Mouse (Mus musculus) thymus, postnatal 25 days (tissue): ENCODE data around the gene Kcna10.

Experiments used
- DNase-seq: peaks from one replicate; pipeline ENCODE4 v3.0.0; 2022

Gene Kcna10

DNA sequence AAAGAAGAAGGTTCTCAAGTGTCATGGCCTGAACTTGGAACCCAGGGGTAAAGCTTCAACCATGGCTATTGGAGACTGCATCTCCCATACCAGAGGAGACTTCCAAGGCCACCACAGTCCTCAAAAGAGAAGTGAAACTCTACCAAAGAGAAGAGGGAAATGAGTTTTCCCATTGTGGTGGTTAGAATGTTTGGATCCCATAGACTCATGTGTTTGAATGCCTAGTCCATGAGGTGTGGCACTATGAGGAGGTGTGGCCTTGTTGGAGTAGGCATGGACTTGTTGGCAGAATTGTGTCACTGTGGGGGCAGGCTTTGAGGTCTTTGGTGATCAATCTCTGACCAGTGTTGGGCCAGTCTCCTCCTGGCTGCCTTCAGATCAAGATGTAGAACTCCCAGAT is 22.3 kb downstream of the Kcna10 start:
- DNase-seq, result no peak

DNA sequence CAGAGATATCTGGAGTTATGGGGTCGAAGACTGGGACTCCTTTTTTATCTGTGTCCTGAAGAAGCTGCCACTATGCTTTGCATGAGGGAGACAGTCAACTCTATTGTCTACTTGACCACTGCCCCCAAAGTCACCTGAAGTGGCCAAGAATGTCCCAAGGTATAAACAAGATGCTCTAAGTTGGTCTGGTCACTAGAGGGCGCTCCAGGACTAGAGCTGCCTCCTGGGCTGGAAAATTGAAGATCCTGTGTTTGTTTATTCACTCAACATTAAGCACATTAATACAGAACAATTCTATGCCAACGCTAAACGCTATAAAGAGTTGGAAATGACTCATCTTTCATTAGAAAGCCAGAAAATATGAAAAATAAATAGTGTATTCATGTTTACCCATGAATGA is 23.1 kb downstream of the Kcna10 start:
- peak; percentile 65 for DNase-seq

DNA sequence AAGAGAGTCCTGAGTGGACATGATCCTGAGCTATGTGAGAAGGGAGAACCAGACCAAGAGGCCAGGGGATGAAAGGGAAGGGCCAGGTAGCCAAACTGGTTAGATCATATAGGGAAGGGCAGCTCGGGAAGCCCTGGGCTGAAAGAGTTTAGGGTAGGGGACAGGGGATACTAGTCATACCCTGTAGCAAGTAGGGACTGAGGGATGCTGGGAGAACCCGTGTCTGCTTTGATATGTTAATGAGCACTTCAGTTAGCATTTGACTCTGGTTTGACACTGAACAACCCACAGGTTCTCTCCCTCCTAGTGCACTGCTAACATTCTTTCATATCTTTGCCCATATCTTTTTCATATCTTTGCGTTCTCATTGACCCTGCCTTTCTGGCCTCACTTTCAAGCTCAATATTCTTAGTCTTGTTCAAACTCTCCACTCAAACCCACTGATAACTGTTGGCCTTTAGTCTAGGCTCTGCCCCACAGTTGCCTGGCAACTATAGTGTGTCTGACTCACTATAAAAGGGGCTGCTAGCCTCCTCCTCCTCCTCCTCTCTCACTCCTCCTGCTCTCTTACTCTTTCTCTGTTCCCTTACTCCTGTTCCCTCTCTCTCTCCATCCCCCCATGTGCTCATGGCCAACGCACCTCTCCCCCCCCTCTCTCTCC is 23.8 kb downstream of the Kcna10 start:
- DNase-seq, result no peak

DNA sequence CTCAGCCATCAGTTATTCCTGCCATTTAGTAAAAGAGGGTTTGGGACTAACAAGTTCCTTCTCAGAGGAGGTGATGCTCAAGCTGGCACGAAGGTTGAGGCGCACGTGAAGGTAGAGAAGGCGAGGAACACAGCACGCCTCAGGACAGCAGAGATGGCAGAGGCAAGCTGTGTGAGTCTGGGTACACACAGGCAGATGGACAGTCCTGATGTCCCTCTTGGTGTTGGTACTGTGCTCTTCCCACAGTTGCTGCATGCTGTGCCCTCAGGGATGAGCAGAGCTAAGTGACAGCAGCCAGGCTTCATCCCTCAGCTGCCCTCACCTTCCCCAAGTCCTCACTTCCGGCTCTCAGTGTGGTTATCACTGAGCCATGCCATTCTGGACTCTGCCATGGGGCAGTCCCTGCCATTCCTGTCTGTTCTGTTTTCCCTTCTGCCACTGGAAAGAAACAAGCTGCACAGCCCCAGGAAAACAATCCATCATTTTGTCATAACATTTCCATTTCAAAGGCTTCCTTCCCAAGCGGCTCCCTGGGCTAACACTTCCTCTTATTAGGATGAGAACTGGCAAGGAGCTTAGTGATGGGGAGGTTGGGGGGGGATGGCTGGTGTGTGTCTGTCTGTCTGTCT is 24.9 kb downstream of the Kcna10 start:
- no peak for DNase-seq

DNA sequence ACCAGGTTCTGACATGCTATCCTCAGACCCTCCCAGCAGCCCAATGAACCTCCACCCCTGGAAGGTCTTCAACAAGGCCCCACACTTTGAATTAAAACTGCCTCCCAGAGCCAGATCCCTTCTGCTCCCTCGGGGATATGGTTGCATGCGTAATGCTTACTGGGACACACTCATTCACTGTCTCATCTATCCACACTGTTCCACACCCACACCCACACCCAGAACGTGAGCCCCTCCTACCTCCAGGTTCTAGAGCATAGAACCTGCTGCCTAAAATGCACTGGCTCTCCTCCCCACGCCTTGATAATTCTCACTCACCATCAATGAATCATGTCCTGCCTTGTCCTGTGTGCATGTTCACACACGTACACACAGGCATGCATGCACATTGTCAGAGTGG is 31.8 kb downstream of the Kcna10 start:
- DNase-seq, result no peak

DNA sequence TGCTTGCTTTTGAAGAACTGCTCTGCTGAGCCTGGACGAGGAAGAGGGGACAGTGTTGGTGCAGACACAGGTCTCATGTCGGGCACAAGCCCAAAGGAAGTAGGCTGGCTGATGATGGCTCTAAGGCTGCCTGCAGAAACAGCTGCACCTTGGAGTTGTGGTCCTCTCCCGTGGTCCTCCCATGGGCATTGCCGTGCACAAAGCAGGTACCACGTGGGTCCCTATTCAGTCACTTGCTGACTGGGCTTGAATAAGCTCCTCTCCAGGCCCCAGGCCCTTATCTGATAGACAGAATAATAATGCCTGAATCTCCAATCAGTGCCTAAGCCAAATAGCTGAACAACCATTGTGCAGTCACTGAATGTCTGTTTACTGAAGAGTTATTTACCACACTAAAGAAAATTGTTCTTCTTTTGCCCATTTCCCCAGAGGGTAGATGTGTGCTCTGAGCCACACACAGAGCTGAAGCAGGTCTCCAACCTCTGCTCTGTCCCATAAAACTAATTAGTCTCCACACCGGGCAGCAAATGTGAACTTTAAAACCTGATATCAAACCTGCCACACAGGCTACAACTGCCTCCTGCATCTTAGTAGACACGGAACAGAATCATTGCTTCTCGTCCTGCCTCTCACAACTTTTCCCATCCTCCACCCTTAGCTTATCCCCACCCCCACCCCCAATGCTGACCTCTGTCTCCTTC is 33.7 kb downstream of the Kcna10 start:
- no peak for DNase-seq

DNA sequence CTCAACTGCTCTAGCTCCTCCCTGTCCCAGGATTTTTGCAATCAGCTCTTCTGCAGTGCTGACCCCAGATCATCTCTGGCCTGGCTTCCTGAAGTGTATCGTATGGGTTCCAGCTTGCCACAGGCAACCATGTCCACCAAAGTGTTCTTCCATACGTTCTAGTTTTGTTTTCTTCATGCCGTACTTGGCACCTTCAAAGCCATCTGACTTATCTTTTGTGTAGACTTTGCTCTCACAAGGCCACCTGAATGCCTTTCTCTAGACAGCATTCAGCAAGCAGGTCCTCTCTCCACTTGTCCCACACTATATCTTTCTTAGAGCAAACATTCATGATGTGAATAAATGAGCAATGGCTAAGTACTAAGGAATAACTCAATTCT is 34.2 kb downstream of the Kcna10 start:
- DNase-seq, result no peak

DNA sequence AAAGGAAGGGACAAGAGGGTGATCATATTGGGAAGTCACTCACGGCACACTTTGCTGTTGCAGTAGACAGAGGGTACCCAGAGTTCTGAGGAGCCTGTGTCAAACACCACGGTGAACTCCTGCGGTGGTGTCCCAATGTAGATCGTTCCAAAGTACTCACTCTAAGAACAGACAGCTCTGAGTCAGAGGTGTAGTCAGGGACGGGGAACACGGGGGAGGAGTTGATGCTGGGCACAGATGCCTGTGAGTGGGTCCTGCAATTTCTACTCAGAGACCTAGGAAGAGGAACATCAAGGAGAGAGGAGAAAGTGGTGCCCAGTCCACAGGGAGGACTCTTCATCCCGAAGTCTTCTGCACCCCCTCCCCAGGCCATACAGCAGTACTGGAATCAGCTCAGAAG is 35.7 kb downstream of the Kcna10 start:
- no peak for DNase-seq

DNA sequence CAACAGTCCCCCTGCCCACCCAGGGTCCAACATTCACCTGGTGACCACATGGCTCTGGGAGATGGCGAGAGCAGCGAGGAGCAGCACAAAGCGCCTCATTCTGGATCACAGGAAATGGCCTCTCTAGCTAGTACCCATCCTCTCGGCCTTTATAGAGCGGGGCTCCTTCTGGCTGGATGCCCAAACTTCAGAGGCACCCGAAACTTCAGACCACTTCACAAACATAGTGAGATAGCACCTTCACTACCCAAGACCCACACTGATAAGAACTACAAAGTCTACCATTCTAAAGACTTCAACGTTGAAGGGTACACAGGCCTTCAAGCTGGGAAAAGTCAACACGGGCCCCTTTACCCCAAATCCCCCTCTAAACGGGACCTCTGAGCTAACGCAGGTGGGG is 38.8 kb downstream of the Kcna10 start, which contains the start of gene Cym:
TSS of gene Cym (minus strand) at position 125 of the 400 bp plus-strand sequence.
- no peak for DNase-seq

DNA sequence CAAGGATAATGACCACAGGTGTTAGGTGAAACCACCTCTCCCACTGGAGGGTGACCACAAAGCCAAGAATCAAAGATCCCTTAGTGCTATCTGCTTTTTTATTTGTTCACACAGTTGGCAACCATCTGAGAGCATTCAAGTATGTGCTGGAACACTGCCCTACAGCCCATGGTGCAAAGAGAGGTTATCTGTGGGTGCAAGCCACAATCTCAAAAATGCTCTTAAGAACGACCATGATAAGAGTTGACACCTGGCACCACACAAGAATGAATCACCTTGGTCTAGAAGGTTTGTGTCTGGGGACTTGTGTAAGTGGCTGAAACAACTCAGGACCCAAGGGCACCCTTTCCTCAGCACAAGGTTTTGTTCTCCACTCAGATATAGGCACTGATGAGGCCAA is 40.4 kb downstream of the Kcna10 start:
- no peak for DNase-seq

DNA sequence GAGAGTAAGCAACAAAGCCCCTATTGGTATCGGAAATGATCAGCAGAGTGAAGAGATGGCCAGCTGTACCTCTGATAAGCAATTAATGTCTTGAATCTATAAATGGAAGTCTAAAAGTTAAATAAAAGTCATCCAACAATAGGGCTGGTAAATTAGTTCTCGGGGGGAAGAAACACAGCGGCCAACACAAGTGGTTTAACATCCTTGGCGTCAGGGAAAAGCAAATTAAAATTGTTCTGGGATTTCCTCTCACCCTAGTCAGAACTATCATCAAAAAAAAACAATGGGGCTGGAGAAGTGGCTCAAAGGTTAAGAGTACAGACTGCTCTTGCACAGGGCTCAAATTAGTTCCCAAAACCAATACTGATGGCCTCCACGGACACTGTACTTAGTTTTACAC is 43.0 kb downstream of the Kcna10 start:
- DNase-seq, result no peak

DNA sequence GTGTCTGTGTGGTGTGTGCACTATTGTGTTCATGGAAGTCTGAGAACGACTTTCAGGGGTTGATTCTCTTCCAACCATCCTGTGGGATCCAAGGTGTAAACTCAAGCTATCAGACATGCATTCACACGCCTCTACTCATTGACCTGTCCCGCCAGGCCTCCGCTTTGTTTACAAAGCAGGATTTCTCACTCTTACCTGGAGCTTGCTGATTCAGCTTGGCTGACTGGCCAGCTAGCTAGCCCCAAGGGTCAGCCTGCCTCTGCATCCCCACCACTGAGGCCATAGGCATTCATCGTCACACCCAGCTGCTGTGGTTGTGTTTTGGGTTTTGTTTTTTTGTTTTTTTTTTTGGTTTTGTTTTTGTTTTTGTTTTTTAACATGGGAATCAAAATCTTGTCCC is 46.4 kb downstream of the Kcna10 start:
- DNase-seq, result no peak

DNA sequence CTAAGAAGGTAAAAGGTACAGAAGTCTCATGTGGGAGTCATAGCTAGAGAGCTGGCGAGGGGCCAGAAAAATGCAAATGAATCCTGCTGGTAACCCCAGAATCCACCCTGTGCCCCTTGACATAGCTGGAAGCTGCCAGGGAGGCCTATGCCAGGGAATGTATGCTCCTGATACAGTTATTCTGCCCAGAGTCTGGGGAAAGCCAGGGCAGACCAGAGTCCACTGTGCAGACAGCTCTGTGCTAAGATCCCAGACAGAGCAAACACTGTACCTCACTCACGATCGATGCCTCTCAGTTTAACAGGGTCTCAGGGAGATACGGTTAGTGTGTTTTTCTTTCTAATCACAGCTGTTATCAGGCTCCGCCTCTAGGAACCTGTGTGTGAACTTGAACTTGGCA is 47.0 kb downstream of the Kcna10 start:
- no peak for DNase-seq

DNA sequence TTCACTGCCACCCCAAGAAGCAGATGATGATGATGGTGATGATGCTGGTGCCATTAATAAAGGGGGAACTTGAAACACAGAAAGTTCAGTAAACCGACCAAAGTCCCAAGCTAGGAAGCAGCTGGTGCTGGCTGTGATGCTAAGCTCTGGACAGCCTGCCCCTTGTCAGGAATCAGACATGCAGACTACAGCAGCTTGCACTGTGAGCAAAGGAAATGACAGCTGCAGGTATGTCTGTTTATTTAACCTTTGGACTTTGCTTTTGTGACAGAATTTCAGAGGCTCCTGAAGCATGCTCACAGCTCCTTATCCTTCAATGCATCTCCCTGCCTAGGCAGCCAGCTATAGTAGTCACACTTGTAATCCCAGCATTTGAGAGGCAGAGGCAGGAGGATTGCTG is 47.7 kb downstream of the Kcna10 start, which contains the start of gene A630076J17Rik:
TSS of gene A630076J17Rik (plus strand) at position 88 of the 400 bp plus-strand sequence.
- no peak for DNase-seq

DNA sequence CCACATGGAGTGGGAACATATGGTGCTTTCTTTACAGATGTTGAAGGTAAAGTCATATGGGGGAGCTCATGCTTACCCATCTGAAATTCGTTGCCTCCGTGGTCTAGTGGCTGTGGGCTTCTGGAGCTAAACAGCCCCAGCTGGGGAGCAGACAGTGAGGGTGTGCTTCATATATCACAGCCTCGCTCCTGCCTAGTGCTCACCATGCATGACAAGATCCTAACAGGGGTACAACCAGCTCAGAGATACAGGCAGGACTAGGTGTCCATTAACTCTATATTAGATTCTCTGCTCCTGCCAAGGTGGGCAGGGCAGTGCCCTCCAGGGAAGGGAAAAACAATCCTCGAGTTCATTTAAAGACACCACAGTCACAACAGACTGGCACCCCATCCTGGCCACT is 48.3 kb downstream of the Kcna10 start:
- DNase-seq, result no peak

DNA sequence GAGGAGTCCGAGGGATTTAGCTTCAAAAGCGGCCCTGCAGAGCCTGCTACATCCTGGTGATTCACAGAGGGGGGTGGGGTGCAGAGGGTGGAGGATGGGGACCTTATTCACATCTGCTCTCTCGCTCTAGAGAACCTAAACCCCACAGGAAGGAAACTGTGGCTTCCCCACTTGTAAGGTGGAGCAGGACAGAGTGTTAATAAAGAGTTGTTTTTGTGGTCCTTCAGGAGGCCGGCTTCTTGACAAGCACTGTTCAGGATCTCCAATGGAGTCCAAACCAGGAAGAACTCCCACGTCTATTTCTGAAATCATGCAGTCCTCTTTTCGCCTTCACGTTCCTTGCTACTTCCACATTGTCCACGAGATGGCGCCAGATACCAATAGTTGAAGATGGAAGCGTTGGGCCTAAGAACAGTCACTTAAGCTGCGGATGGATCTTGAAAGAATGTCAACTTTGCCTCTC is 50.5 kb downstream of the Kcna10 start:
- peak; percentile 82 for DNase-seq

DNA sequence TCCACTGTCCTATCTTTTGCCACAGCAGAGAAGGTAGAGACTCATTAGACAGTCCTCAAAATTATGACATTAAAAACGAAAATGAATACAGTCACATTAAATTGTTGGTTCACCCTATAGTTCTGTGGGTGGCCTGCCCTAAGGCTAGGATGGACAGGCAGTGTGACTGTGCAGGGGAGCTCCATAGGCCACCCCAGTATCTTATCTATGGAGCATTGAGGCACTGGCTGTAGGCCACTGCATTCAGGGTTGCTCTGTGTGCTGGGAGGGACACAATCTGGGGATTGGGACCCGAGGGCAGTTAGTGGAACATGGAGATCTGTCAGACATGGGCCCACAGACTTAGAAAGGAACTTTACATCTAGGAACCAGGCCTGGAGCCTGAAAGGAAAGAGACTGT is 51.1 kb downstream of the Kcna10 start:
- DNase-seq, result no peak

DNA sequence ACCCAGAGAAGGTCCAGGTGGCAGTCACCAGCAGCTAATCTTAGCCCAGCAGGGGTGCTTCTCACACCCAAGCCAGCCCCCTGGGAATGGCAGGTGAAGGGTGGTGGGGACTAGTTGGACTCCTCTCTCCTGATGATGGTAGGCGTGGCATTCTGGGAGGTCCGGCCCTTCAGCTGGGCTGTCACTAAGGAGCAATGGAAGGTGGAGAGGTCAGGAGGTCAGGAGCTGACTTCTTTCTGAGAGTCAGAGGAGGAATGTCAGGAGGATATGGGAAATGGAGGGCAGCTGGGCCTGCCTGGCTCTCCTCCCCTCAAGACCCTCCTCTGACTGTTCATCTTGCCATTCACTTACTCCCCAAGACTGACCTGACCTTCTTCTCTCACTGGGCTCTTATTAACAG is 55.2 kb downstream of the Kcna10 start:
- DNase-seq, result no peak

DNA sequence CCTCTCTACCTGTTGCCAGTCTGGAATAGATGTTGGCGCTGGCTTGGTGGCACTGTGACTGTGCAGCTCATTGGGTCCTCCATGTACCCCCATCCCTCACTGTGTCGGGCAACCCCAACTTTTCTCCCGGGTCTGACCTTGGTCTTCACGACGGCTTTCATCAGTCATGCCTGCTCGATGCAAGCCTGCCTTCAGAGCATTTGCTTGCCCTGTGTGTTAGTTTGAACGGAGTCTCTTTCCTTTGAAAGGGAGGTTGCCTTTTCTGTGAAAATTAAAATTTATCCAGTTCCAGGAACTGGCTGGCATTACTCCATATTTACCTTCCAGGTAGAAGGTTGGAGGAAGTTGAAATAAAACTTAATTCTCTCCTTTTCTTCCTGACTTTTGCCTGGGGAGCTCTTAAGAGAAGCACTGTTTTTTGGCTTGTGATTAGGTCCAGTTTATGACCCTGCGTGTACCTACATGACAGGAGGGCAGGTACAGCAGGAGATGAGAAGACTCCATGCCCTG is 55.7 kb downstream of the Kcna10 start:
- no peak for DNase-seq

DNA sequence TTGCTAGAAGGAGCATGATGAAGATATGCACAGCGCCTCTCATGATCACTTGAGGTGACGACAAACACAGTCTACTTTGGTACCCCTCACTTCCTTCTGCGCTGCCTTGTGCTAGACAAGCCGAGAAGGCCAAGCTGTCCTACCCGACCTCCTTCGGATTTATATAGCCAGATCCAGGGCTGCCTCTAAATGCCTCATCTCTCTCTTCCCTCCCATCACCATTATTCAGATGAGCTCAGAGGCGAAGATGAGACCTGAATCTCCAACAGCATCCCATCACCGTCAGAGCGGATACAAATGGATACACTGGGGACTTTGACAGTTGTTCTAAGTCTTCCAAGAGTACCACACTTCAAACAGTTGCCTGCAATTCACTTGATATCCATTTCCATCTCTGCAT is 56.8 kb downstream of the Kcna10 start, which contains the start of gene Prok1:
TSS of gene Prok1 (minus strand) at position 101 of the 400 bp plus-strand sequence.
- DNase-seq, result no peak

DNA sequence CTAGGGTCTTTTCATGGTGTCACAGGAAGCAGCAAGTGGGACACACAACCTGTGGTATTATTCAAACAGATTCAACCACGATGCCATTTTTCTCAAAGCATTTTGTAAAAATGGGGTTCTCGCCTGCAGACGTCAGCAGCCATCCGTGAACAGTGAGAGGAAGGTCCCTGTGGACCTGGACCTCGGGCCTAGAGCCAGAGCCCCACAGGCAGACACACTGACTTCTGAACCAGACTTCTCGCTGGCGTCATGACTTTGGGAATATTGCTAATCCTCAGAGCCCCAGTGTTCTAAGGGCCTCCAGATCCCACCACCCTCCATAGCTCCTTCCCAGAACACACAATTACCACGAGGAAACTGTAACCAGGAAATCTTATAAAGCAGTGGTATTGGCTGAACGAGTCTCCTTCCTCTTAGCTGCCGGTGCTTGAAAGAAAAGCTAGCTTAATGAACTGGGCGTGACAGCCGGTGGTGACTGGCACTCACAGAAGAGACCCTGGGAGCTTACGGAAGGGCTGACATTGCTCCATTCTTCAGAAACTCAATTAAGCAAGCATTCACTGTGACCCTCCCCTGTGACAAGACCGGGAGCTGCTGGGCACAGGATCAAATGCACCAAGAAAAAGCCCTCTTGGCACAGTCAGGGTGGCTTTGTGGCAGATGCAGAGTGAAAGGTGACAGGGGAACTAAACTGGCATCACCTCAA is 58.7 kb downstream of the Kcna10 start:
- DNase-seq, result no peak
